Mouse (Mus musculus) kidney, embryonic 16.5 days (tissue): ENCODE data around the gene Tom1l2. TPM values are rescaled to one million over a fixed set of nuclear protein-coding genes. Genes with fewer than 3 reads are reported as not detected.

Experiments
- ATAC-seq: fragments of 200-750 bp; cut with Nextera tagmentation; 2 replicates; pipeline ENCODE4 v1.8.0; 2017; ENCODE audit warnings: moderate TSS enrichment; ENCODE audit not compliant: low FRiP score, low TSS enrichment
- H3K27ac ChIP-seq: fragments of 300-500 bp; sonication (generic); 2 replicates; pipeline ENCODE4 v1.5.1; 2014; ENCODE audit warnings: low read length
- H3K27me3 ChIP-seq: fragments of 300-500 bp; sonication (generic); 2 replicates; pipeline ENCODE4 v1.6.1; 2014; ENCODE audit warnings: low read length, control low read depth, mixed read lengths; ENCODE audit not compliant: insufficient read depth
- H3K36me3 ChIP-seq: fragments of 300-500 bp; sonication (generic); 2 replicates; pipeline ENCODE4 v1.6.1; 2014; ENCODE audit warnings: low read length, control low read depth, mixed read lengths; ENCODE audit not compliant: insufficient read depth
- H3K4me1 ChIP-seq: fragments of 300-500 bp; sonication (generic); 2 replicates; pipeline ENCODE4 v1.6.1; 2014; ENCODE audit warnings: low read length, control low read depth, mixed read lengths; ENCODE audit not compliant: insufficient read depth
- H3K4me2 ChIP-seq: fragments of 300-500 bp; sonication (generic); replicated peaks from 2 replicates; pipeline ENCODE4 v1.6.1; 2014; ENCODE audit warnings: low read depth, low read length
- H3K4me3 ChIP-seq: fragments of 300-500 bp; sonication (generic); 2 replicates; pipeline ENCODE4 v1.5.1; 2014; ENCODE audit warnings: mild to moderate bottlenecking, low read length
- H3K9ac ChIP-seq: fragments of 300-500 bp; sonication (generic); replicated peaks from 2 replicates; pipeline ENCODE4 v1.6.1; 2014; ENCODE audit warnings: low read length
- H3K9me3 ChIP-seq: fragments of 300-500 bp; sonication (generic); 2 replicates; pipeline ENCODE4 v1.6.1; 2016; ENCODE audit warnings: low read length, control low read depth
- WGBS: fragments of 180-500 bp; shearing (Covaris S2); extraction: QIAGEN DNeasy Blood & Tissue Kit; methylation state at CpG from one replicate; pipeline ENCODE4 v1.1.7; 2014; 5-methylcytosine and 5-hydroxymethylcytosine counted together
- polyA plus RNA-seq: library from polyadenylated mRNA; unstranded; fragments of >200 nt; fragmentation: Nextera tagmentation; extraction: Ambion mirVana; gene quantifications from 2 replicates; pipeline ENCODE4 v1.2.1, GENCODE M21; 2015

Tom1l2 gene
- polyA plus RNA-seq, 1 experiment from 2014 or later, result 36.3 TPM

DNA sequence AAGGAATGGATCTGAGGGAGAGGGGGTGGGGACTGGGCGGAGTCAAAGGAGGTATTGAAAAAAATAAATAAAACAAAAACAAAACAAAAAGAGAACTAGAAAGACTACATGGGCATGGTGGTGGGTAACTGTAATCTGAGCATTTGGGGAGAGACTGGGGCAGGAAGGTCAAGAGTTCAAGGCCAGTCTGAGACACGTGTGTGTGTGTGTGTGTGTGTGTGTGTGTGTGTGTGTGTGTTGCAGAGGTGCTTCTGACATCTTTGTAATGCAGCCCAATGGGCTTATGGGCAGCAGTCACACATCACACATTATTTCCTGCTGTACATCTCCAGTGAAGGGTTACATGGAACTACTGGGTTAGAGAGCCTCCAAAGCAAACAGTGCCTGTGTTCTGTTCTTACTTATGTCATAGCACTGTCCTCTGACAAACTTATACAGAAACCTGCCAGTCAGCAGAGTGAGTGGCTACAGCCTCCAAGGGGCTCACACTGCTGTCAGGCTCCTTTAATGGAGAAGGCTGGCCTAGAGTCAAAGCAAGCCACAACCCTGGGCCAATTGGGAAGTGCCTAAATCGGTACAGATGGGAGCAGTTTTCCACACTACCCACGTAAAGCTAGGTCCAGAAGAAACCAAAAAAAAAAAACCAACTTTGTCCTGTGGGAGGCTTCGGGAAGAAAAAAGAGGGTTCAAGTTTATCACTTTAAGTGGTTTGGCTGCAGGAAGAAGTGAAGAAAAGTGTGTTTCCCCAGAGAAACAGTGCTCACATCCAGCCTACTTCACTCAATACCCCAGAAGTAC is 104.8 kb downstream of the Tom1l2 start:
- peaks cover 4% of the 10 kb centered on the region; the same call in 1 of the 2 replicates for H3K9me3 ChIP-seq
- no peak overlapping the region for H3K9ac ChIP-seq
- no peaks in the 10 kb centered on the region for H3K27me3 ChIP-seq
- no peak for ATAC-seq
- H3K4me2 ChIP-seq, result no peak overlapping the region
- no peak overlapping the region for H3K4me3 ChIP-seq
- 51% methylated on average over 5 of the region's 5 CpGs for WGBS
- H3K4me1 ChIP-seq, result no peaks in the 10 kb centered on the region
- H3K36me3 ChIP-seq, result peaks cover 5% of the 10 kb centered on the region; the same call in 1 of the 2 replicates
- H3K27ac ChIP-seq, result no peak overlapping the region

DNA sequence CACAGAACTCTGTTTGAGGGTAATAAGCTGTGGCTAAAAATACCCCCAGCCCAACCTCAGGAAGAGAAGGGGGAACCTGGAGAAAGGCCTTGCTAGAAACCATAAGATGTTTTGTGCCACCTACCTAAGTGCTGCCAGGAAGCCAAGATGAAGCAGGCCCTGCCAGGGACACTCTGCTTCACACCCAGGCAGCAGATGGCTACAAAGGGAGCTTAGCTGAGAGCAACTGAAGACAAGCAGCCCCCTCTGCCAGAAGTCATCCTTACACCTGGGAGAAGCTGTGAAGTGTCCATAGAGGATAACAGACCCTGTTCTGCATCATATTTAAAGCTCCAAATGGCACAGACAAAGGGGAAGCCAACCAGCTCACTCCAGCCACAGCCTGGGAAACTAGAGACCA is 106.6 kb downstream of the Tom1l2 start:
- no peak for ATAC-seq
- no peak overlapping the region for H3K27ac ChIP-seq
- peaks cover 14% of the 10 kb centered on the region for H3K36me3 ChIP-seq

DNA sequence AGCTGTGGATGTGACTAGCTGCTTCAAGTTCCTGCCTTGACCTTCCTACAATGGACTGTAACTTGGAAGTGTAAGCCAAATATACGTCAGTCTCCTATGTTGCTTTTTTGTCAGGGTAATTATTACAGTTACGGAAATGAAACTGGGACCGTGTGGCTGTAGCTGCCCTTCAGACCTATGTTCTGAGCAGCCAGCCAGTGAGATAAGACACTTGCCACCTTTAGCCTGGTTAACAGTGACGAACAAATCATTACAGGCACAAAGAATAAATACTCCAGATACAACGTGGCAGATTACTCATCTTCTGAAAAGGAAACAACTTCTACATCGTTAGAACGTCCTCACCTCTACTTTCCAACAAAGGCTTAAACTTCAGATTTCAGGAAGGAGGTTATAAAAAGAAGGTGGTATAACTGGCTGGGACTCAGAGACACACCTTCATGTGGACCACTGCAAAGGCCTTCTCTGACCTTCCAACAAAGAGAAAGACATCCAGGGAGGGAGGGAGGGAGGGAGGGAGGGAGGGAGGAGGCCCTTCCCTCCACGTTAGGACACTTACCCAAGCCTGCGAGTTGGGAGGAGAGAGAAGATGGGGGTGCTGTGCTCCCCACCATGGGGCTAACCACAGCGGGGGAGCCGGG is 108.1 kb downstream of the Tom1l2 start:
- ATAC-seq, result no peak
- Histone ChIP-seq H3K27ac (no peak overlapping the region), H3K9me3 (no peaks in the 10 kb centered on the region), H3K4me2 (no peak overlapping the region), H3K27me3 (no peaks in the 10 kb centered on the region), H3K9ac (no peak overlapping the region), H3K36me3 (peaks cover 27% of the 10 kb centered on the region), H3K4me3 (no peak overlapping the region), H3K4me1 (no peaks in the 10 kb centered on the region)
- WGBS, result 66% methylated on average over 11 of the region's 11 CpGs

More for the DNA sequence above, 106.6 kb downstream of the Tom1l2 start:
- Histone ChIP-seq H3K4me3 (no peak overlapping the region), H3K9me3 (peaks cover 4% of the 10 kb centered on the region; the same call in 1 of the 2 replicates), H3K4me1 (no peaks in the 10 kb centered on the region), H3K9ac (no peak overlapping the region), H3K27me3 (no peaks in the 10 kb centered on the region), H3K4me2 (no peak overlapping the region)

DNA sequence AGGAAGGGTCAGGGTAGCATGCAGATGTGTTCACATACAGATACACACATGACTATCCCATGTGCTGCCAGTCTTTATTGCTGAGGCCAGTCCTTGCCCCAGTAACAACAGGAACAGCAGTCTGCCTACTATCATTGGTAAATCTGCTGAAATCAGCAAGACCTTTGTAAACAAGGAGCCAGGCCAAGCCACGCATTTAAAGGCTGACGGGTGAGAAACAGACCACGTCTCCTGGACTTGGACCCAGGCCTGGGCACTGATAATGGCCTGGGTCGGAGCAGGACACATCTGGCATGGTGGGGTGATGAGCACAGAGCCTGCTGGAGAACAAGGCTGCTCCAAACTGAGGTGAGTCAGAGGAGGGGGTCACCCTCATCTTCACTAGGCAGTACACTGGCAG is 112.2 kb downstream of the Tom1l2 start:
- WGBS, result 82% methylated on average over 4 of the region's 4 CpGs
- H3K4me1 ChIP-seq, result no peaks in the 10 kb centered on the region
- H3K36me3 ChIP-seq, result peaks cover 38% of the 10 kb centered on the region
- no peak overlapping the region for H3K4me2 ChIP-seq
- H3K9me3 ChIP-seq, result no peaks in the 10 kb centered on the region
- no peak for ATAC-seq
- no peak overlapping the region for H3K9ac ChIP-seq
- no peak overlapping the region for H3K4me3 ChIP-seq
- no peaks in the 10 kb centered on the region for H3K27me3 ChIP-seq
- H3K27ac ChIP-seq, result no peak overlapping the region

DNA sequence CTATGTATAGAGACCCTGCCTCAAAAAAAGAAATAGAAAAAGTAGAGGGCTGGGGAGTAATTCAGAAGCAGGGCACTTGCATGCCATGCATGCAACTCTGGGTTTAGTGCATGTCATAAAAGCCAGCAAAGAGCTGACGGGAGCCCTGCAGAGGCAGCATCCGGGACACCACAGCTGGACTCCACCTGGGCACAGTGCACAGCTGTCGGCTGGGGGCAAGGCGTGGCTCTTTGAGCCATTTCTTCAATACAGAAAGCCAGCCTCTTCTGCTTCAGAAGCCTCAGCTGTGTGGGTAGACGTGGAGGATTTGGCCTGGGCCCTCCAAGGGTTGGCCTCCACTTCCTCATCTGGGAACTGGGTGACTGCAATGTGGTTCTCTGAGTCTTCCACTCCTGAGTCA is 117.4 kb downstream of the Tom1l2 start:
- peaks cover 17% of the 10 kb centered on the region for H3K36me3 ChIP-seq
- H3K4me1 ChIP-seq, result peaks cover 17% of the 10 kb centered on the region
- WGBS, result 81% methylated on average over 5 of the region's 5 CpGs
- no peaks in the 10 kb centered on the region for H3K9me3 ChIP-seq
- no peak overlapping the region for H3K4me2 ChIP-seq
- ATAC-seq, result no peak
- H3K9ac ChIP-seq, result no peak overlapping the region
- H3K27me3 ChIP-seq, result no peaks in the 10 kb centered on the region
- no peak overlapping the region for H3K27ac ChIP-seq
- no peak overlapping the region for H3K4me3 ChIP-seq

DNA sequence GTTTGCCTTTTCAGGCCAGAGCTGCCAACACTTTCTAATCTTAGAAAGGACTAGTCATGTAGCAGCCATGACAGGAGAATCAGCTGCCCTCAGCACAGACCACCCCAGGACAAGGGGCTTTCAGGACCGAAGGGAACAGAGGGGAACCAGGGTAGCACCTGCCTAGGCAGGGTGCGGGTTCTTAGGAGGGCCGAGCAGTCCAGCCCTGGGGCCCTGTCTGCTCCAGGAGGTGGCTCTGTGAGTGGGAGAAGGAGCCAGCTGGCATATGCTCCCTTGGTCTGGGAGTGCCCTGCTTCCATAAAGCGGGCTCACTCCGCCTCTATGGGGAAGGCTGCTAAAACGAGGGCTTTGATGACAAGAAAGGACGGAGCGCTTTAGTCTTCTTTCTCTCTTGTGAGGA is 119.5 kb downstream of the Tom1l2 start:
- Histone ChIP-seq H3K4me1 (peaks cover 22% of the 10 kb centered on the region), H3K36me3 (0 out of 2 replicates have a peak, but pooled peaks cover 7% of the 10 kb centered on the region), H3K9ac (no peak overlapping the region), H3K9me3 (no peaks in the 10 kb centered on the region), H3K27me3 (no peaks in the 10 kb centered on the region), H3K27ac (no peak overlapping the region), H3K4me2 (no peak overlapping the region), H3K4me3 (no peak overlapping the region)
- 70% methylated on average over 8 of the region's 8 CpGs for WGBS
- no peak for ATAC-seq

DNA sequence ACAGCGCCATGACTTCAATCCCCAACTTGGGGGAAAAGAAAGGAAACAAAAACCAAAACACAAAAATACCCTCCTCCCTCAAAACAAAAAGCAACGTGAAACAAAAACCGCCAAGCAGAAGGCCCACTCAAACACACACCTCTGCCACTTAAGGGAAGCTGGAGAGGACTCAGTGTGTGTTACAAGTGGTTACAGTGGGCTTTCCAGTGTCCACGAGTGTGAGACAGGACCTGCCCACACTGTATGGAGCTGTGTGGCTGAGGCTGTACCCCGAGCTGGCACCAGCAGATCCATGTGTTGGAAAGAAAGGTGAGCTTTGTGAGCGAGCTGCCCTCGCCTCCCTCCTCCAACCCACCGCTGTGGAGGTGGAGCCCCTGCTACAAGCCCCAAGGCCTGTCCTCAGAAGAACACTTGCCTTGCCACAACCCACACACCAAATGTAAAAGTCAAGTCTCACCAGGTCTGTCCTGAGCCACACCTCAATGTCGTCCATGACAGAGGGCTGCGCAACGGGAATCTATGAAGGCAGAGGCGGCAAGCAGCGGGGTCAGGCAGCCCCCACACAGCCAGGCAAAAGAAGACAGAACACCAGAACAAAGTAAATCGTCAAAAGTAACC is 120.2 kb downstream of the Tom1l2 start:
- Histone ChIP-seq H3K9me3 (no peaks in the 10 kb centered on the region), H3K36me3 (0 out of 2 replicates have a peak, but pooled peaks cover 7% of the 10 kb centered on the region), H3K9ac (0 out of 2 replicates have a peak overlapping the region, but pooled peaks have one; percentile 22), H3K4me1 (peaks cover 22% of the 10 kb centered on the region), H3K4me2 (no peak overlapping the region), H3K27me3 (no peaks in the 10 kb centered on the region), H3K27ac (no peak overlapping the region), H3K4me3 (no peak overlapping the region)
- no peak for ATAC-seq
- 63% methylated on average over 14 of the region's 14 CpGs for WGBS

DNA sequence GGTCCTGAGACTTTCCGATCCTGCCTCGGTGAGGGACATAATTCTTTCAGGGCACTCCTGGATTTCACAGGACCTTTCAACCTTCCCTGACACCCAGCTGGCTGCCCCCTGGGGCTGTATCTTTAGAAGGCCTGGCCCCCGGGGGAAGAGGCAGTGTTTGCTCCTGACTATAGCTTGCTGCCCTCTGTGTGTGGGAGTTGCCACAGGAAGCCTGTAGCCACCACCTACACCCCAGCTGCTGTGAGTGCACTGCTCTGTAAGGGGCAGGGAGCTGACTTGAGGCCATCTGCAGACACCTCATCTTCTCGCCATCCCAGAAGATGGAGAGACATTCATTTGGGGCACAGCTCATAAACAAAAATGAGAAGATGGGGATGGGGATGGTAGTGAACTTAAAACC is 120.8 kb downstream of the Tom1l2 start:
- Histone ChIP-seq H3K9me3 (no peaks in the 10 kb centered on the region), H3K36me3 (0 out of 2 replicates have a peak, but pooled peaks cover 4% of the 10 kb centered on the region), H3K4me1 (peaks cover 22% of the 10 kb centered on the region), H3K4me2 (no peak overlapping the region), H3K27ac (no peak overlapping the region), H3K27me3 (no peaks in the 10 kb centered on the region), H3K4me3 (no peak overlapping the region), H3K9ac (no peak overlapping the region)
- 32% methylated on average over 4 of the region's 4 CpGs for WGBS
- no peak for ATAC-seq

DNA sequence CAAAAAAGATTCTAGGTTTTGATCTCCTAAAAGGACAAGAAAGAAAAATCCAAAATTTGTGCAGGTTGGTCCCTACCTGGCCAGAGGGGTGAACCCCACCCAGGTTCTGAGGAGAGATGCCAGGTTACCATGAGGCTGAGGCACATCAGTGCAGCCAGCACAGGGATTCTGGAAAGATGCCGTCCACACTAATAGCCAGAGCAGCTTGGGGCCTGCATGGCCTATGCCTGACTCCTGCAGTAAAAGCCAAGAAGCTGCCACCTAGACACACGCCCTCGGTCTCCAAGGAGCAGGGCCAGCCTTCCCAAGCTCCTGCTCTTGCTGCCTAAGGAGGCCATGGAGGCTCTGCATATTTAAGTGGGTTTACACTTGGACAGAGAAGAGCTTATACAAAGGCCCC is 121.4 kb downstream of the Tom1l2 start:
- no peaks in the 10 kb centered on the region for H3K27me3 ChIP-seq
- H3K27ac ChIP-seq, result no peak overlapping the region
- no peaks in the 10 kb centered on the region for H3K9me3 ChIP-seq
- WGBS, result 70% methylated on average over 3 of the region's 3 CpGs
- no peak overlapping the region for H3K4me3 ChIP-seq
- peaks cover 22% of the 10 kb centered on the region for H3K4me1 ChIP-seq
- no peaks in the 10 kb centered on the region for H3K36me3 ChIP-seq
- no peak overlapping the region for H3K4me2 ChIP-seq
- no peak overlapping the region for H3K9ac ChIP-seq
- no peak for ATAC-seq
